Mouse (Mus musculus): Measurements from ENCODE around the gene Olfm2.

- TF ChIP-seq CTCF (IDR thresholded peaks at IDR 0.05; ENCODE audit: low read depth, low read length): no peak
- no peak for TF ChIP-seq GATA1 (IDR thresholded peaks at IDR 0.05; ENCODE audit: borderline replicate concordance, low read length)
Measured at GRCm38 (mm10) chr9:20765274-20765673, 19.1 kb upstream of the Olfm2 start.

All from G1E (cell line).